Mouse (Mus musculus) intestine, embryonic 16.5 days (tissue): ENCODE measurements around the gene Mien1. TPM values are rescaled to one million over a fixed set of nuclear protein-coding genes. Genes with fewer than 3 reads are reported as not detected.

ENCODE experiments used
- ATAC-seq: fragments of 200-750 bp; cut with Nextera tagmentation; 2 replicates; pipeline ENCODE4 v1.8.0; 2017; ENCODE audit warnings: moderate TSS enrichment, moderate library complexity
- H3K27ac ChIP-seq: fragments of 300-500 bp; sonication (generic); 2 replicates; pipeline ENCODE4 v1.5.1; 2014; ENCODE audit warnings: mild to moderate bottlenecking, low read length
- H3K27me3 ChIP-seq: fragments of 300-500 bp; sonication (generic); replicated peaks from 2 replicates; pipeline ENCODE4 v1.6.1; 2014; ENCODE audit warnings: low read length, control low read depth, mixed read lengths; ENCODE audit not compliant: control insufficient read depth, insufficient read depth
- H3K36me3 ChIP-seq: fragments of 300-500 bp; sonication (generic); 2 replicates; pipeline ENCODE4 v1.6.1; 2014; ENCODE audit warnings: low read length, control low read depth; ENCODE audit not compliant: control insufficient read depth, insufficient read depth
- H3K4me1 ChIP-seq: fragments of 300-500 bp; sonication (generic); 2 replicates; pipeline ENCODE4 v1.6.1; 2014; ENCODE audit warnings: low read length, control low read depth, mixed read lengths; ENCODE audit not compliant: control insufficient read depth, insufficient read depth
- H3K4me2 ChIP-seq: fragments of 300-500 bp; sonication (generic); 2 replicates; pipeline ENCODE4 v1.6.1; 2014; ENCODE audit warnings: low read depth, low read length, control low read depth
- H3K4me3 ChIP-seq: fragments of 300-500 bp; sonication (generic); 2 replicates; pipeline ENCODE4 v1.5.1; 2014; ENCODE audit warnings: mild to moderate bottlenecking, low read length
- H3K9ac ChIP-seq: fragments of 300-500 bp; sonication (generic); 2 replicates; pipeline ENCODE4 v1.6.1; 2014; ENCODE audit warnings: low read depth, low read length
- H3K9me3 ChIP-seq: fragments of 300-500 bp; sonication (generic); 2 replicates; pipeline ENCODE4 v1.6.1; 2016; ENCODE audit warnings: low read length, control low read depth; ENCODE audit not compliant: control insufficient read depth
- WGBS: fragments of 180-500 bp; shearing (Covaris S2); extraction: QIAGEN DNeasy Blood & Tissue Kit; methylation state at CpG from one replicate; pipeline ENCODE4 v1.1.7; 2014; 5-methylcytosine and 5-hydroxymethylcytosine counted together
- polyA plus RNA-seq: library from polyadenylated mRNA; unstranded; fragments of >200 nt; fragmentation: Nextera tagmentation; extraction: Ambion mirVana; gene quantifications from 2 replicates; pipeline ENCODE4 v1.2.1, GENCODE M21; 2015

Mien1 gene
- polyA plus RNA-seq, 1 experiment from 2014 or later = 279 TPM

GRCm38 (mm10) chr11:98455484-98455883 lies 16.7 kb upstream of the Mien1 start:
- Histone ChIP-seq H3K27me3 (peaks cover 2% of the 10 kb centered on the region; the same call in 1 of the 2 replicates), H3K9me3 (no peaks in the 10 kb centered on the region), H3K36me3 (peaks cover 13% of the 10 kb centered on the region), H3K4me3 (no peak overlapping the region), H3K4me2 (no peak overlapping the region), H3K4me1 (0 out of 2 replicates have a peak, but pooled peaks cover 4% of the 10 kb centered on the region), H3K9ac (no peak overlapping the region), H3K27ac (no peak overlapping the region)
- ATAC-seq = no peak
- 78% methylated on average over 4 of the region's 4 CpGs for WGBS

GRCm38 (mm10) chr11:98449921-98450771 lies 11.4 kb upstream of the Mien1 start:
- H3K4me3 ChIP-seq = peak overlapping the region; percentile 55
- H3K4me2 ChIP-seq = peak overlapping the region; percentile 51
- H3K27me3 ChIP-seq = no peaks in the 10 kb centered on the region; the same call in 1 of the 2 replicates
- no peak for ATAC-seq
- no peaks in the 10 kb centered on the region for H3K9me3 ChIP-seq
- peaks cover 12% of the 10 kb centered on the region for H3K4me1 ChIP-seq
- H3K27ac ChIP-seq = no peak overlapping the region
- 70% methylated on average over 20 of the region's 20 CpGs for WGBS
- peak overlapping the region; percentile 41; the same call in 1 of the 2 replicates for H3K9ac ChIP-seq
- peaks cover 10% of the 10 kb centered on the region for H3K36me3 ChIP-seq

- Histone ChIP-seq H3K4me1 (peaks cover 12% of the 10 kb centered on the region), H3K4me2 (peak overlapping the region; percentile 51), H3K9me3 (no peaks in the 10 kb centered on the region), H3K27ac (no peak overlapping the region), H3K4me3 (peak overlapping the region; percentile 55), H3K36me3 (peaks cover 9% of the 10 kb centered on the region), H3K27me3 (no peaks in the 10 kb centered on the region; the same call in 1 of the 2 replicates), H3K9ac (peak overlapping the region; percentile 41; the same call in 1 of the 2 replicates)
- 65% methylated on average over 3 of the region's 3 CpGs for WGBS
- ATAC-seq = no peak
Observed at GRCm38 (mm10) chr11:98449419-98449818, 10.6 kb upstream of the Mien1 start.

- peaks cover 12% of the 10 kb centered on the region for H3K4me1 ChIP-seq
- WGBS = 30% methylated on average over 13 of the region's 13 CpGs
- peak overlapping the region; percentile 79 for H3K9ac ChIP-seq
- peak; percentile 72 for ATAC-seq
- H3K4me3 ChIP-seq = peak overlapping the region; percentile 55
- no peaks in the 10 kb centered on the region; the same call in 1 of the 2 replicates for H3K27me3 ChIP-seq
- H3K27ac ChIP-seq = peak overlapping the region; percentile 95
- H3K36me3 ChIP-seq = peaks cover 3% of the 10 kb centered on the region; the same call in 1 of the 2 replicates
- H3K4me2 ChIP-seq = peak overlapping the region; percentile 51
- no peaks in the 10 kb centered on the region for H3K9me3 ChIP-seq
Observed at GRCm38 (mm10) chr11:98448191-98448790, 9.5 kb upstream of the Mien1 start.

GRCm38 (mm10) chr11:98447475-98447834 lies 8.7 kb upstream of the Mien1 start:
- ATAC-seq = no peak
- H3K9ac ChIP-seq = peak overlapping the region; percentile 79
- WGBS = 14% methylated on average over 7 of the region's 7 CpGs
- H3K4me1 ChIP-seq = peaks cover 12% of the 10 kb centered on the region
- H3K4me2 ChIP-seq = peak overlapping the region; percentile 43
- peak overlapping the region; percentile 95 for H3K27ac ChIP-seq
- H3K27me3 ChIP-seq = no peaks in the 10 kb centered on the region; the same call in 1 of the 2 replicates
- peaks cover 3% of the 10 kb centered on the region; the same call in 1 of the 2 replicates for H3K36me3 ChIP-seq
- H3K9me3 ChIP-seq = no peaks in the 10 kb centered on the region
- peak overlapping the region; percentile 55 for H3K4me3 ChIP-seq

GRCm38 (mm10) chr11:98446562-98447474 lies 8.0 kb upstream of the Mien1 start:
- ATAC-seq = peak; percentile 91
- 1% methylated on average over 31 of the region's 33 CpGs for WGBS
- peaks cover 12% of the 10 kb centered on the region for H3K4me1 ChIP-seq
- peak overlapping the region; percentile 79 for H3K9ac ChIP-seq
- peak overlapping the region; percentile 95 for H3K27ac ChIP-seq
- H3K4me2 ChIP-seq = peak overlapping the region; percentile 43
- H3K27me3 ChIP-seq = no peaks in the 10 kb centered on the region; the same call in 1 of the 2 replicates
- peaks cover 3% of the 10 kb centered on the region; the same call in 1 of the 2 replicates for H3K36me3 ChIP-seq
- H3K4me3 ChIP-seq = peak overlapping the region; percentile 55
- H3K9me3 ChIP-seq = no peaks in the 10 kb centered on the region

GRCm38 (mm10) chr11:98446213-98446561 lies 7.4 kb upstream of the Mien1 start, which contains the start of gene Grb7:
Gene Grb7, plus strand, starts transcription at chr11:98446394.
- ATAC-seq = no peak; the same call in 1 of the 2 replicates
- Histone ChIP-seq H3K27me3 (no peaks in the 10 kb centered on the region; the same call in 1 of the 2 replicates), H3K27ac (peak within 1 kb of the TSS; percentile 95), H3K4me3 (peak within 1 kb of the TSS; percentile 55), H3K36me3 (peaks cover under 1% of the 10 kb centered on the region; the same call in 1 of the 2 replicates), H3K9me3 (no peaks in the 10 kb centered on the region), H3K4me2 (peak within 1 kb of the TSS; percentile 43), H3K9ac (peak within 1 kb of the TSS; percentile 79), H3K4me1 (peaks cover 12% of the 10 kb centered on the region)
- 10% methylated on average over 5 of the region's 5 CpGs for WGBS

GRCm38 (mm10) chr11:98445679-98446078 lies 6.9 kb upstream of the Mien1 start:
- no peak overlapping the region; the same call in 1 of the 2 replicates for H3K4me3 ChIP-seq
- peak overlapping the region; percentile 43 for H3K4me2 ChIP-seq
- H3K36me3 ChIP-seq = no peaks in the 10 kb centered on the region
- peaks cover 12% of the 10 kb centered on the region for H3K4me1 ChIP-seq
- peak overlapping the region; percentile 52; the same call in 1 of the 2 replicates for H3K9ac ChIP-seq
- no peaks in the 10 kb centered on the region; the same call in 1 of the 2 replicates for H3K27me3 ChIP-seq
- ATAC-seq = no peak
- peak overlapping the region; percentile 95 for H3K27ac ChIP-seq
- H3K9me3 ChIP-seq = no peaks in the 10 kb centered on the region
- WGBS = 38% methylated on average over 4 of the region's 4 CpGs
